Mouse (Mus musculus): Measurements from ENCODE around the gene Cyp4a10. TPM values are rescaled to one million over a fixed set of nuclear protein-coding genes. Genes with fewer than 3 reads are reported as not detected.
"Not testable (repeated sequence)": the region's sequence is repeated elsewhere in the genome, so short reads cannot be mapped to it uniquely, and the experiment has no call there.

Gene Cyp4a10
- polyA plus RNA-seq, 1 experiment from 2014 or later = not detected

GRCm38 (mm10) chr4:115557861-115558561 lies 39.9 kb downstream of the Cyp4a10 start:
- Histone ChIP-seq H3K27me3 (ENCODE audit: poor library complexity, severe bottlenecking) (no peaks in the 10 kb centered on the region), H3K36me3 (replicated peaks) (no peaks in the 10 kb centered on the region), H3K9me3 (no peaks in the 10 kb centered on the region), H3K27ac (no peak overlapping the region), H3K4me1 (no peaks in the 10 kb centered on the region), H3K4me3 (no peak overlapping the region)
- no peak for DNase-seq (ENCODE audit: extremely low spot score, low spot score)
- WGBS = 54% methylated on average over 4 of the region's 4 CpGs

- not testable (repeated sequence) for H3K4me1 ChIP-seq; H3K36me3 ChIP-seq (replicated peaks); DNase-seq (ENCODE audit: extremely low spot score, low spot score); H3K4me3 ChIP-seq; H3K27ac ChIP-seq; H3K9me3 ChIP-seq; H3K27me3 ChIP-seq (ENCODE audit: poor library complexity, severe bottlenecking)
- 53% methylated on average over 5 of the region's 5 CpGs for WGBS
Observed at GRCm38 (mm10) chr4:115561236-115561635, 43.2 kb downstream of the Cyp4a10 start.

GRCm38 (mm10) chr4:115563401-115563800 lies 45.3 kb downstream of the Cyp4a10 start, which contains the start of gene Cyp4a31:
Cyp4a31 (plus strand) TSS chr4:115563649.
- no peak within 1 kb of the TSS for H3K4me3 ChIP-seq
- no peak for DNase-seq (ENCODE audit: extremely low spot score, low spot score)
- no peaks in the 10 kb centered on the region for H3K36me3 ChIP-seq (replicated peaks)
- no peaks in the 10 kb centered on the region for H3K9me3 ChIP-seq
- no peak within 1 kb of the TSS for H3K27ac ChIP-seq
- 84% methylated on average over 3 of the region's 3 CpGs for WGBS
- H3K27me3 ChIP-seq (ENCODE audit: poor library complexity, severe bottlenecking) = no peaks in the 10 kb centered on the region
- no peaks in the 10 kb centered on the region for H3K4me1 ChIP-seq

- not testable (repeated sequence) for DNase-seq (ENCODE audit: extremely low spot score, low spot score); H3K36me3 ChIP-seq (replicated peaks)
Observed at GRCm38 (mm10) chr4:115564469-115565225, 46.6 kb downstream of the Cyp4a10 start.

GRCm38 (mm10) chr4:115575255-115575654 lies 57.2 kb downstream of the Cyp4a10 start:
- DNase-seq (ENCODE audit: extremely low spot score, low spot score) = no peak
- Histone ChIP-seq H3K4me1 (no peaks in the 10 kb centered on the region), H3K27ac (no peak overlapping the region), H3K27me3 (ENCODE audit: poor library complexity, severe bottlenecking) (no peaks in the 10 kb centered on the region), H3K36me3 (replicated peaks) (no peaks in the 10 kb centered on the region), H3K4me3 (no peak overlapping the region), H3K9me3 (no peaks in the 10 kb centered on the region)
- 83% methylated on average over 3 of the region's 3 CpGs for WGBS

More at GRCm38 (mm10) chr4:115564469-115565225, 46.6 kb downstream of the Cyp4a10 start:
- H3K27ac ChIP-seq; H3K27me3 ChIP-seq (ENCODE audit: poor library complexity, severe bottlenecking); H3K4me3 ChIP-seq; H3K4me1 ChIP-seq; H3K9me3 ChIP-seq: not testable (repeated sequence)
- 86% methylated on average over 6 of the region's 6 CpGs for WGBS

- no peaks in the 10 kb centered on the region for H3K36me3 ChIP-seq (replicated peaks)
- H3K9me3 ChIP-seq = no peaks in the 10 kb centered on the region
- no peak overlapping the region for H3K27ac ChIP-seq
- no peak for DNase-seq (ENCODE audit: extremely low spot score, low spot score)
- WGBS = 91% methylated on average over 2 of the region's 2 CpGs
- H3K4me1 ChIP-seq = no peaks in the 10 kb centered on the region
- no peak overlapping the region for H3K4me3 ChIP-seq
- H3K27me3 ChIP-seq (ENCODE audit: poor library complexity, severe bottlenecking) = no peaks in the 10 kb centered on the region
Observed at GRCm38 (mm10) chr4:115575776-115576175, 57.7 kb downstream of the Cyp4a10 start.

- DNase-seq (ENCODE audit: extremely low spot score, low spot score) = no peak
- Histone ChIP-seq H3K4me1 (no peaks in the 10 kb centered on the region), H3K36me3 (replicated peaks) (no peaks in the 10 kb centered on the region), H3K27me3 (ENCODE audit: poor library complexity, severe bottlenecking) (no peaks in the 10 kb centered on the region), H3K9me3 (no peaks in the 10 kb centered on the region), H3K27ac (no peak overlapping the region), H3K4me3 (no peak overlapping the region)
Observed at GRCm38 (mm10) chr4:115583036-115583435, 65.0 kb downstream of the Cyp4a10 start.

Other genes starting within 250 kb of the Cyp4a10 start
- gene Cyp4a12a, start 219.2 kb upstream of the Cyp4a10 start, polyA plus RNA-seq (2016; fragmentation: Nextera tagmentation; extraction: Ambion mirVana) = not detected in 2 replicates
- not detected in 2 replicates for gene Cyp4a12b, start 106.6 kb upstream of the Cyp4a10 start, polyA plus RNA-seq (2016; fragmentation: Nextera tagmentation; extraction: Ambion mirVana)
- not detected in 2 replicates for gene Cyp4a30b, start 65.7 kb upstream of the Cyp4a10 start, polyA plus RNA-seq (2016; fragmentation: Nextera tagmentation; extraction: Ambion mirVana)
- gene Cyp4a14, start 22.1 kb upstream of the Cyp4a10 start, polyA plus RNA-seq (2016; fragmentation: Nextera tagmentation; extraction: Ambion mirVana) = not detected in 2 replicates
- gene Cyp4a31, start 45.4 kb downstream of the Cyp4a10 start, polyA plus RNA-seq (2016; fragmentation: Nextera tagmentation; extraction: Ambion mirVana) = not detected in 2 replicates
- gene Cyp4a32, start 82.7 kb downstream of the Cyp4a10 start, polyA plus RNA-seq (2016; fragmentation: Nextera tagmentation; extraction: Ambion mirVana) = not detected in 2 replicates
- not detected in 2 replicates for gene Cyp4b1, start 129.5 kb downstream of the Cyp4a10 start, polyA plus RNA-seq (2016; fragmentation: Nextera tagmentation; extraction: Ambion mirVana)
- 32.9 and 33.9 TPM in 2 replicates for gene Efcab14, start 219.5 kb downstream of the Cyp4a10 start, polyA plus RNA-seq (2016; fragmentation: Nextera tagmentation; extraction: Ambion mirVana)

All from forebrain, embryonic 10.5 days (tissue).